Mouse (Mus musculus) liver (tissue): ENCODE measurements around the gene Cfap161.
A peak's percentile ranks its signal among the peaks of the same experiment; 100 is the strongest.

Experiments used
- DNase-seq: peaks from one replicate; pipeline ENCODE4 v3.0.0-alpha.2; 2020; ENCODE audit warnings: mixed read lengths

Cfap161 gene

GRCm38 (mm10) chr7:83794705-83795104 is at the start of gene Cfap161:
Cfap161 (minus strand) TSS chr7:83794880.
- peak; percentile 73 for DNase-seq

- no peak for DNase-seq
Measured at GRCm38 (mm10) chr7:83842486-83843259, 48.0 kb upstream of the Cfap161 start.

- DNase-seq, result no peak
Measured at GRCm38 (mm10) chr7:83840076-83840475, 45.4 kb upstream of the Cfap161 start.

- DNase-seq, result no peak
Measured at GRCm38 (mm10) chr7:83838525-83839224, 44.0 kb upstream of the Cfap161 start.

GRCm38 (mm10) chr7:83829355-83829754 is 34.7 kb upstream of the Cfap161 start:
- DNase-seq, result no peak

- no peak for DNase-seq
Measured at GRCm38 (mm10) chr7:83827402-83828076, 32.9 kb upstream of the Cfap161 start.

- DNase-seq, result no peak
Measured at GRCm38 (mm10) chr7:83826808-83827207, 32.1 kb upstream of the Cfap161 start.

- no peak for DNase-seq
Measured at GRCm38 (mm10) chr7:83821951-83822350, 27.3 kb upstream of the Cfap161 start.

- DNase-seq, result no peak
Measured at GRCm38 (mm10) chr7:83816886-83817285, 22.2 kb upstream of the Cfap161 start.

GRCm38 (mm10) chr7:83815646-83816045 is 21.0 kb upstream of the Cfap161 start:
- DNase-seq, result no peak

GRCm38 (mm10) chr7:83813993-83814392 is 19.3 kb upstream of the Cfap161 start:
- peak; percentile 18 for DNase-seq

GRCm38 (mm10) chr7:83813465-83813864 is 18.8 kb upstream of the Cfap161 start:
- no peak for DNase-seq

- no peak for DNase-seq
Measured at GRCm38 (mm10) chr7:83813016-83813415, 18.3 kb upstream of the Cfap161 start.

GRCm38 (mm10) chr7:83812581-83812980 is 17.9 kb upstream of the Cfap161 start:
- DNase-seq, result no peak

- DNase-seq, result no peak
Measured at GRCm38 (mm10) chr7:83811916-83812315, 17.2 kb upstream of the Cfap161 start.

- DNase-seq, result no peak
Measured at GRCm38 (mm10) chr7:83811461-83811860, 16.8 kb upstream of the Cfap161 start.

- peak; percentile 15 for DNase-seq
Measured at GRCm38 (mm10) chr7:83810141-83811100, 15.7 kb upstream of the Cfap161 start.

GRCm38 (mm10) chr7:83809715-83810114 is 15.0 kb upstream of the Cfap161 start:
- DNase-seq, result no peak

- DNase-seq, result no peak
Measured at GRCm38 (mm10) chr7:83809060-83809459, 14.4 kb upstream of the Cfap161 start.

GRCm38 (mm10) chr7:83806934-83807333 is 12.3 kb upstream of the Cfap161 start:
- DNase-seq, result no peak

- no peak for DNase-seq
Measured at GRCm38 (mm10) chr7:83803777-83804176, 9.1 kb upstream of the Cfap161 start.

- DNase-seq, result no peak
Measured at GRCm38 (mm10) chr7:83802509-83802908, 7.8 kb upstream of the Cfap161 start.
